Mouse (Mus musculus) stomach, embryonic 16.5 days (tissue): ENCODE measurements at regions not wholly inside any gene's neighbourhood (a gene's known extent, or its start where the extent isn't known, plus 50 kb on each side); places are given as distances from the start of the nearest gene placed in this dataset.

Experiments
- ATAC-seq: fragments of 200-750 bp; cut with Nextera tagmentation; 2 replicates; pipeline ENCODE4 v1.8.0; 2017; ENCODE audit warnings: moderate number of reproducible peaks, moderate TSS enrichment; ENCODE audit not compliant: insufficient read depth, low FRiP score
- H3K27ac ChIP-seq: fragments of 300-500 bp; sonication (generic); 2 replicates; pipeline ENCODE4 v1.5.1; 2014; ENCODE audit warnings: low read length
- H3K27me3 ChIP-seq: fragments of 300-500 bp; sonication (generic); 2 replicates; pipeline ENCODE4 v1.6.1; 2014; ENCODE audit warnings: low read length, control low read depth, mixed read lengths; ENCODE audit not compliant: control insufficient read depth, insufficient read depth
- H3K36me3 ChIP-seq: fragments of 300-500 bp; sonication (generic); 2 replicates; pipeline ENCODE4 v1.6.1; 2014; ENCODE audit warnings: low read length; ENCODE audit not compliant: control insufficient read depth, insufficient read depth
- H3K4me1 ChIP-seq: fragments of 300-500 bp; sonication (generic); 2 replicates; pipeline ENCODE4 v1.6.1; 2014; ENCODE audit warnings: low read length, control low read depth, mixed read lengths; ENCODE audit not compliant: control insufficient read depth, insufficient read depth
- H3K4me2 ChIP-seq: fragments of 300-500 bp; sonication (generic); 2 replicates; pipeline ENCODE4 v1.6.1; 2014; ENCODE audit warnings: low read depth, low read length, mixed read lengths
- H3K4me3 ChIP-seq: fragments of 300-500 bp; sonication (generic); replicated peaks from 2 replicates; pipeline ENCODE4 v1.5.1; 2014; ENCODE audit warnings: mild to moderate bottlenecking, low read length
- H3K9ac ChIP-seq: fragments of 300-500 bp; sonication (generic); 2 replicates; pipeline ENCODE4 v1.6.1; 2014; ENCODE audit warnings: low read length
- H3K9me3 ChIP-seq: fragments of 300-500 bp; sonication (generic); replicated peaks from 2 replicates; pipeline ENCODE4 v1.6.1; 2016; ENCODE audit warnings: low read length, control low read depth; ENCODE audit not compliant: control insufficient read depth
- WGBS: fragments of 180-500 bp; shearing (Covaris S2); extraction: QIAGEN DNeasy Blood & Tissue Kit; methylation state at CpG from one replicate; pipeline ENCODE4 v1.1.7; 2014; 5-methylcytosine and 5-hydroxymethylcytosine counted together

GRCm38 (mm10) chr13:71612393-71613179, 350.9 kb downstream of the Irx1 start:
- Histone ChIP-seq H3K4me2 (no peak overlapping the region), H3K36me3 (no peaks in the 10 kb centered on the region), H3K4me1 (no peaks in the 10 kb centered on the region), H3K27me3 (no peaks in the 10 kb centered on the region), H3K27ac (no peak overlapping the region), H3K9me3 (no peaks in the 10 kb centered on the region), H3K9ac (no peak overlapping the region), H3K4me3 (no peak overlapping the region)
- WGBS, result 59% methylated on average over 7 of the region's 7 CpGs
- ATAC-seq, result no peak

- Histone ChIP-seq H3K4me2 (no peak overlapping the region), H3K27me3 (no peaks in the 10 kb centered on the region), H3K4me1 (no peaks in the 10 kb centered on the region), H3K4me3 (no peak overlapping the region), H3K27ac (no peak overlapping the region), H3K9ac (no peak overlapping the region), H3K9me3 (no peaks in the 10 kb centered on the region), H3K36me3 (no peaks in the 10 kb centered on the region)
- no peak for ATAC-seq
- 18% methylated on average over 4 of the region's 4 CpGs for WGBS
Observed at GRCm38 (mm10) chr13:71582486-71582885, 381.0 kb downstream of the Irx1 start.

- no peaks in the 10 kb centered on the region for H3K4me1 ChIP-seq
- no peak overlapping the region for H3K27ac ChIP-seq
- H3K9ac ChIP-seq, result no peak overlapping the region
- 63% methylated on average over 6 of the region's 6 CpGs for WGBS
- H3K36me3 ChIP-seq, result no peaks in the 10 kb centered on the region
- no peaks in the 10 kb centered on the region for H3K27me3 ChIP-seq
- H3K9me3 ChIP-seq, result no peaks in the 10 kb centered on the region
- ATAC-seq, result no peak
- H3K4me3 ChIP-seq, result no peak overlapping the region
- H3K4me2 ChIP-seq, result no peak overlapping the region
Observed at GRCm38 (mm10) chr13:71565895-71566294, 397.6 kb downstream of the Irx1 start.

- Histone ChIP-seq H3K4me3 (no peak overlapping the region), H3K4me2 (no peak overlapping the region), H3K9me3 (no peaks in the 10 kb centered on the region), H3K27me3 (no peaks in the 10 kb centered on the region), H3K36me3 (no peaks in the 10 kb centered on the region), H3K4me1 (no peaks in the 10 kb centered on the region), H3K9ac (no peak overlapping the region), H3K27ac (no peak overlapping the region)
- ATAC-seq, result no peak
- 80% methylated on average over 7 of the region's 7 CpGs for WGBS
Observed at GRCm38 (mm10) chr13:71565388-71565787, 398.1 kb downstream of the Irx1 start.

GRCm38 (mm10) chr13:71558477-71559215, 404.9 kb downstream of the Irx1 start:
- no peaks in the 10 kb centered on the region for H3K9me3 ChIP-seq
- no peaks in the 10 kb centered on the region for H3K4me1 ChIP-seq
- 85% methylated on average over 14 of the region's 14 CpGs for WGBS
- no peak overlapping the region for H3K4me2 ChIP-seq
- ATAC-seq, result no peak
- H3K4me3 ChIP-seq, result no peak overlapping the region
- no peaks in the 10 kb centered on the region for H3K27me3 ChIP-seq
- no peaks in the 10 kb centered on the region for H3K36me3 ChIP-seq
- no peak overlapping the region for H3K9ac ChIP-seq
- no peak overlapping the region for H3K27ac ChIP-seq

- WGBS, result 82% methylated on average over 6 of the region's 6 CpGs
- ATAC-seq, result no peak
- H3K9me3 ChIP-seq, result no peaks in the 10 kb centered on the region
- H3K4me1 ChIP-seq, result no peaks in the 10 kb centered on the region
- no peak overlapping the region for H3K4me2 ChIP-seq
- no peak overlapping the region for H3K9ac ChIP-seq
- H3K4me3 ChIP-seq, result no peak overlapping the region
- no peak overlapping the region for H3K27ac ChIP-seq
- H3K27me3 ChIP-seq, result no peaks in the 10 kb centered on the region
- H3K36me3 ChIP-seq, result no peaks in the 10 kb centered on the region
Observed at GRCm38 (mm10) chr13:71555471-71555870, 408.1 kb downstream of the Irx1 start.

GRCm38 (mm10) chr13:71550109-71550508, 413.4 kb downstream of the Irx1 start:
- H3K9ac ChIP-seq, result no peak overlapping the region
- H3K4me2 ChIP-seq, result no peak overlapping the region
- no peaks in the 10 kb centered on the region for H3K27me3 ChIP-seq
- no peaks in the 10 kb centered on the region for H3K36me3 ChIP-seq
- whole genome bisulfite sequencing, result 47% methylated on average over 1 of the region's 1 CpGs
- ATAC-seq, result no peak
- no peaks in the 10 kb centered on the region for H3K9me3 ChIP-seq
- no peak overlapping the region for H3K4me3 ChIP-seq
- no peak overlapping the region for H3K27ac ChIP-seq
- no peaks in the 10 kb centered on the region for H3K4me1 ChIP-seq

GRCm38 (mm10) chr13:71549206-71549831, 414.2 kb downstream of the Irx1 start:
- no peak for ATAC-seq
- WGBS, result 73% methylated on average over 10 of the region's 10 CpGs
- H3K27me3 ChIP-seq, result no peaks in the 10 kb centered on the region

GRCm38 (mm10) chr13:71538226-71538625, 425.3 kb downstream of the Irx1 start:
- WGBS, result 43% methylated on average over 4 of the region's 4 CpGs

More at GRCm38 (mm10) chr13:71549206-71549831, 414.2 kb downstream of the Irx1 start:
- Histone ChIP-seq H3K4me2 (no peak overlapping the region), H3K9ac (no peak overlapping the region), H3K9me3 (no peaks in the 10 kb centered on the region), H3K27ac (no peak overlapping the region), H3K4me3 (no peak overlapping the region), H3K4me1 (no peaks in the 10 kb centered on the region), H3K36me3 (no peaks in the 10 kb centered on the region)

More at GRCm38 (mm10) chr13:71538226-71538625, 425.3 kb downstream of the Irx1 start:
- Histone ChIP-seq H3K4me3 (no peak overlapping the region), H3K4me1 (no peaks in the 10 kb centered on the region), H3K27me3 (no peaks in the 10 kb centered on the region), H3K4me2 (no peak overlapping the region), H3K9me3 (no peaks in the 10 kb centered on the region), H3K36me3 (no peaks in the 10 kb centered on the region), H3K27ac (no peak overlapping the region), H3K9ac (no peak overlapping the region)
- no peak for ATAC-seq
